Mouse (Mus musculus) CH12.LX (cell line): ENCODE results near the gene Ctc1.

Experiments
- CTCF ChIP-seq, 2 experiments: IDR thresholded peaks in 1 of 2; conservative IDR thresholded peaks in 1 of 2; 2 replicates each; pipeline ENCODE4 v1.5.1; 2011 to 2012; ENCODE audit warnings: low read depth in 2 of 2, low read length in 2 of 2, improper control_type of control experiment in 1 of 2, inconsistent platforms in 1 of 2, mild to moderate bottlenecking in 1 of 2, moderate library complexity in 1 of 2
- POLR2A ChIP-seq: IDR thresholded peaks from 2 replicates; pipeline ENCODE4 v1.6.1; 2011; ENCODE audit warnings: low read depth, mild to moderate bottlenecking, improper control_type of control experiment, low read length
- SMC3 ChIP-seq: IDR thresholded peaks from 2 replicates; pipeline ENCODE4 v1.6.1; 2011; ENCODE audit warnings: low read depth, low read length, improper control_type of control experiment
- TBP ChIP-seq: conservative IDR thresholded peaks from 2 replicates; pipeline ENCODE4 v1.6.1; 2011; ENCODE audit warnings: low read depth, low read length, improper control_type of control experiment
- USF1 ChIP-seq: IDR thresholded peaks from 2 replicates; pipeline ENCODE4 v1.6.1; 2014; ENCODE audit warnings: low read depth, mild to moderate bottlenecking, inconsistent platforms, low read length, improper control_type of control experiment
- USF2 ChIP-seq: conservative IDR thresholded peaks from 2 replicates; pipeline ENCODE4 v1.6.1; 2011; ENCODE audit warnings: low read depth, low read length, improper control_type of control experiment

DNA sequence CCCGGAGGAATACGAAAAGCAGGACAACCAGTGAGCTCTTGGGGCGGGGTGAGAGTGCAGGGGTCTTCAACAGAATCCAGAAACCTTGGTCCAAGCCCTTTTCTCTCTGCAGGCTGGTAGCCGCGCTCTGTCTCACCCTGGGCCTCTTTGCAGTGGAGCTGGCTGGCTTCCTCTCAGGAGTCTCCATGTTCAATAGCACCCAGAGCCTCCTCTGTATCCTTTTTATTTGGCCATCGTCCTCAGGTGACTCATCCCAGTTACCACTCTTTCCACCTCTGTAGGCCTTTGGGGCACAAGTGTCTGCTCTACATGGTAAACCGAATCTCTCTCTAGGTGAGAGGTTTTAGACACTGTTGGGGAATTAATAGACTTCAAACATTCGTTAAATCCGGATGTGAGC, 55.6 kb downstream of the Ctc1 start:
- TF ChIP-seq POLR2A (no peak), CTCF (conservative IDR thresholded peaks at IDR 0.05 in 1 of 2, IDR thresholded peaks at IDR 0.05 in 1 of 2; ENCODE audit: low read depth in 2 of 2, low read length in 2 of 2) (no peak), SMC3 (no peak), USF2 (no peak), TBP (no peak), USF1 (no peak)
